Mouse (Mus musculus): ENCODE measurements around the gene Gm10392.

Gm10392 gene

DNA sequence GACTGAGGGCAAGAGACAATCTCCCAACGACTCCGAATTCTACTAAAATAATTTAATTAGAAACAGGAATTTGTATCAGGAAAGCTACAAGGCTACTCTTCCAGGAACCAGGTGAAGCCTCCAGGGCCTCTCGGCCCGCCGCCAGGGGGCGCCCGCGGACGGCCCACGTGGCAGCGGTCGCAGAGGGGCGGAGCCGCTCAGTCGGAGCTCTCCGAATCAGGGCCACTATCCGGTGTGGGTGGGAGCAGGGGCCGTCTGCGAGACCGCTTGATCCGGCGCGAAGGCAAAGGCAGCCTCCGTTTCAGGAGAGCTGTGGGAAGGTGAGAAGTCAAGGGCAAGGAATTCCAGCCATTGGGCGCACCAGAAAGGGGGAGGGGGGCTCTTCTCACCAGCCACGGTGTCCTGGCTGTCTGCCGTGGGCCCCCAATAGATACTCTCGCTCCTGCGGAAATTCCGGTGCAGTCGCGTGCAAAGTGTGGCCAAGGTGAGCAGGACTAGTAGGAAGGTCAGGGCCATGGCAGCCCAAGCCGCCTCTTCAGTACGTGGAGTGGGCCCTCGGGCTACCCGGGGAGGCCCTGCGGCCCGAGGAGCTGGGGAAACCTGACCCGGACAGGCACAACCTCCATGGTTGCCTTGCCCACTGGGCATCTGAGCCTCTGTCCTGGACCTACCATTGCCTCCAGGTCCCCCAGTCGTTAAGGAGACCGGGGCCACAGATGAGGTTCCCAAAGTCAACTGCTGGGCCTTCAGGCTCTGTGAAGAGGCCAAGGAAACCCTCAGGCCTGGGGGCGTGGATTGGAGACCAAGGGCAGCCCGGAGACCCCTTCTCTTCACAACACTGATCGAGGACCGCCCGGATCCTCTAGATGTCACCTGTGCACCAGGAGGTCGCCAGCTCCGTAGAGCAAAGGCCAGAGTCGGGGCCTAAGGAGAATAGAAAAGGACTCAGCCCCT lies 10.7 kb downstream of the Gm10392 start:
- DNase-seq, result peak; percentile 85 to 95

DNA sequence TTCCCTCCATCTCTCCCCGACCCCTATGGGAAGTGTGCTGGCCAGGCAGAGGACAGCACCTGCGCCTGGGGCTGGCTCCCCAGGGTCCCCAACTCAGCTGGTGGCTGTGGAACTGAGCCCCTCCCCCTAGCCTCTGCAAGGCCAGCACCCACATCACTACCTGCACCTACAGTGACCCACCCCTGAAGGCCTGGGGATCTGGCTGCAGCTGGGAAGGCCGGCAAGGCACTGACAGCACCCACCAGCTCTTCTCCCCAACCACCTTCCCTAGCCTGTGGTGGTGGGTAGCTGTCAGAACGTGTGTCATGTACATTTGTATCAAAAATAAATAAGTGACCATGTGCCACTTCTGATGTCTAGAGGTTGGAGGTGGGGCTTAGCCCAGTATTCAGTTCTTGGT lies 11.6 kb downstream of the Gm10392 start:
- DNase-seq, result no peak

DNA sequence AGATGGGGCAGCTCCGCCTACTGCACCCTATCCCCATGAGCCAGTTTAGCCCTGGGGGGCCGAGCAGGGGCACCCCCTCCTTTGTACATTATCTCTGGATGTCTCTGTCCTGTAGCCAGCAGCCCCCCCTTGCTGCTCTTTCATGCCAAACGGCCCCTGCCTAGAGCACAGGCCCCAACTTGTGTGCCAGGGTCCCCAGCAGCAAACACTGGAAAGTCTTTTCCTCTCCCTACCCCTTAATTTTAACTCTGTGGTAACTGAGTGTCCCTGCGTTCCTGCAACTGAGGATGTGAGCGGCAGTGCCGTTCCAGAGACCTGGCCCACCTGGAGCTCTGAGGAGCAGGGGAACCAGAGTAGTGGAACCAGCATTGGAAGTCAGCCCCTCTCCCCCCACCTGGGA lies 12.1 kb downstream of the Gm10392 start:
- no peak for DNase-seq

DNA sequence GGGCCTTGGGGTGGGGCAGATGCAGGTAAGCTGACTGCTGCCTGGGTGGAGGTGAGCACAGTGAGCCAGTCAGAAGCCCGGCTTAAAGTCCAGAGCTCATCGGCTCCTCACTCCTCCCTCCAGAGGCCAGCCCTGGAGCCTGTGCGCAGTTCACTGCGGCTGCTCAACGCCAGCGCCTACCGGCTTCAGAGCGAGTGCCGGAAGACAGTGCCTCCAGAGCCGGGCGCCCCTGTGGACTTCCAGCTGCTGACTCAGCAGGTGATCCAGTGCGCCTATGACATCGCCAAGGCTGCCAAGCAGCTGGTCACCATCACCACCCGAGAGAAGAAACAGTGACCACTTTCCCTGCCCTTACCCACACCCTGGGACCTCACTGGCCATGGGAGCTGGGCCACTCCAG lies 12.7 kb downstream of the Gm10392 start:
- peak; percentile 82 to 86 for DNase-seq

DNA sequence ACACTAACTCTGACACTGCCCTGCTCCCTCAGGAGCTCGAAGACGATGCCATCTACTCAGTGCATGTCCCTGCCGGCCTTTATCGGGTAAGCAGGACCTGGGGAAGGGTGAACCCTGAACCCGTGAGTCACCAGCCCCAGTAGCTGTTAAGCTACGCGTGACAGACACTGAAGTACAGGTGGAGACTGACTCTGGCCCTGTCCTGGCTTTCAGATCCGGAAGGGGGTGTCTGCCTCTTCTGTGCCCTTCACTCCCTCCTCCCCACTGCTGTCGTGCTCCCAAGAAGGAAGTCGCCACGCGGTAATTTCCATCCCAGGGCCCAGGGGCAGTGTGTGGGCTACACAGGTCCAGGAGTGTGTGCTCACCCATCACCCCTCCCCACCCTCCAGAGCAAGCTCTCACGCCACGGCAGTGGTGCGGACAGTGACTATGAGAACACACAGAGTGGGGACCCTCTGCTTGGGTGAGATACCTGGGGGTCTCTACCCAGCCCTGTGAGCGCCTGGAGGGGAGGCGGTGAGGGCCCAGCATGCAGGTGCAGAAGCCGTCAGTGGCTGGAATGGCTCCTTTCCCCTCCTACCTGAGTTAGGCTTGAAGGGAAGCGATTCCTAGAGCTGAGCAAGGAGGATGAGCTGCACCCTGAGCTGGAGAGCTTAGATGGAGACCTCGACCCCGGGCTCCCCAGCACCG lies 13.6 kb downstream of the Gm10392 start:
- no peak for DNase-seq

DNA sequence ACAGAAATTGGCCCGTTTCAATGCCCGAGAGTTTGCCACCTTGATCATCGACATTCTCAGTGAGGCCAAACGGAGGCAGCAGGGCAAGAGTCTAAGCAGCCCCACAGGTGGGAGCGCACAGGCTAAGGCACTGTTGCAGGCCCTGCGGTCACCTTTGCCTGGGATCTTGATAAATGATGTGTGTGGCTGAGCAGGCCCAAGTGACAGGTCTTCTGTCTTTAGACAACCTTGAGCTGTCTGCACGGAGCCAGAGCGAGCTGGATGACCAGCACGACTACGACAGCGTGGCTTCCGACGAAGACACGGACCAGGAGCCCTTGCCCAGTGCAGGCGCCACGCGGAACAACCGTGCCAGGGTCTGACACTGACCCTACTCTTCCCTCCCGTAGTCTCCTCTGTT lies 14.6 kb downstream of the Gm10392 start:
- no peak for DNase-seq

DNA sequence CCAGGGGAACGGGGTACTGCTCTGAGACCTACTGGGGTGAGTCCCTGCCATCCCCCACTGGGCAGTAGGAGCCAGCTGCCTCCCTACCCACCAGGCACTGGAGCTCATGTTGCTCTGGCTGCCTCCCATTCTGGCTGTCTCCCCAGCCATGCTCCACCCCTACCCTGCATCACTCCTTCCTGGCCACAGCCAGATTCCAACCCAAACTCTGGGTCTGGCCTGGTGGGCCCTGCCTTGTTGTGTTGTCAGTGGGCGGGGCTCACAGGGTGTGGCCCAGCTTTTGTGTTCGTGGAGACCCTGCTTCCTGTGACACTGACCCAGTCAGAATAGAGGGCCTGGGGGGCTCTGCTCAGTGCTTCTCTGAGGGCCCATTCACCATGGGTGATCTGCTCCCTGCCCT lies 15.5 kb downstream of the Gm10392 start:
- DNase-seq, result no peak

DNA sequence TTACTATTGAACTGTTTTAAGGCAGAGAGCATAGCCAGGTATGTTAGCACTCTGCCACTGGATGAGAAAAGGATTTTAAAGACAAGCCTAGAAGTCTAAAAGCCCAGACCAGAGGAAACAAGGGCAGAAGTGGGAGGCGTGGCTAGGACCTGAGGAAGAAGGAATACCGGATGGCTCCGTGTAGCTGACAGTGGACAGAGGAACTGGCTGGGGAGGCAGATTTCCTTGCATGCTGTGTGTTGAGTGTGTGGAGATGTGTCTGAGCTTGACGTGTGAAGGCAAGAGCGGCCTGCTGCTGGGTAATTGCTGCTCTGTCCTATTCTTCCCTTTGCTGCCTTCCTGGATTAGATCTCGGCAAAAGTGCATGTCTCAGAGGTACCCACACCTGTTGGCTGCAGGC lies 16.5 kb downstream of the Gm10392 start:
- DNase-seq, result no peak

DNA sequence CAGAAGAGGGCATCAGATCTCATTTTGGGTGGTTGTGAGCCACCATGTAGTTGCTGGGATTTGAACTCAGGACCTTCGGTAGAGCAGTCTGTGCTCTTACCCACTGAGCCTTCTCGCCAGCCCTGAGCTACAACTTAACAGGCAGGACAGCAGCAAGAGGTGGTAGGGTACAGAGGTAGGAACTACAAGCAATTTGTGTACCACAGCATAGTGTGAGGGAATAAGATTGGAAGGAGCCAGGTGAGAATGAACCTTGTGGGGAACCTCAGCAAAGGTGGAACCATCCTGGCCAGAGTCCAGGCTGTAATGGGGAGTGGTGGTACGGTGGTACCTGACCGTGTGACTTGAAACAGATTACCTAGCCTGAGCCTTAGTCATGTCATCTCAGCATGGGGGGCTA lies 17.0 kb downstream of the Gm10392 start:
- no peak for DNase-seq

DNA sequence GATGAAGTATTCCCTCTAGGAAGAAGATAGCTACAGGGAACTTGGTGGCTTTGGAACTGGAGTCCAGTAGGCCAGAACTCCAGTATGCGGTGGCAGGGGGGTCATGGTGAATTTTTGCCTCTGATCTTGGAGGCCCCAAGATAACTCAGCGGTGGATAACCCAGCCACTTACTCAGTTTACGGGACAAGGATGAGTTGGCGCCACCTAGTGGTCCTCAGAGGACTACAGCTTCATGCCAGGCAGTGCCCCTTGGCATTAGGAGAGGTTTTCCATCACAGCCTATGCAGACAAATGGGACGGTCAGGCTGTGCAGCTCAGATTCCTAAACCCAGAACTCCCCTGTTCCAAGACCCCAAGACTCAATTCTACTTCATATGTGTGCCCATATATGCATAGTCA lies 17.6 kb downstream of the Gm10392 start:
- peak; percentile 80 to 89 for DNase-seq

DNA sequence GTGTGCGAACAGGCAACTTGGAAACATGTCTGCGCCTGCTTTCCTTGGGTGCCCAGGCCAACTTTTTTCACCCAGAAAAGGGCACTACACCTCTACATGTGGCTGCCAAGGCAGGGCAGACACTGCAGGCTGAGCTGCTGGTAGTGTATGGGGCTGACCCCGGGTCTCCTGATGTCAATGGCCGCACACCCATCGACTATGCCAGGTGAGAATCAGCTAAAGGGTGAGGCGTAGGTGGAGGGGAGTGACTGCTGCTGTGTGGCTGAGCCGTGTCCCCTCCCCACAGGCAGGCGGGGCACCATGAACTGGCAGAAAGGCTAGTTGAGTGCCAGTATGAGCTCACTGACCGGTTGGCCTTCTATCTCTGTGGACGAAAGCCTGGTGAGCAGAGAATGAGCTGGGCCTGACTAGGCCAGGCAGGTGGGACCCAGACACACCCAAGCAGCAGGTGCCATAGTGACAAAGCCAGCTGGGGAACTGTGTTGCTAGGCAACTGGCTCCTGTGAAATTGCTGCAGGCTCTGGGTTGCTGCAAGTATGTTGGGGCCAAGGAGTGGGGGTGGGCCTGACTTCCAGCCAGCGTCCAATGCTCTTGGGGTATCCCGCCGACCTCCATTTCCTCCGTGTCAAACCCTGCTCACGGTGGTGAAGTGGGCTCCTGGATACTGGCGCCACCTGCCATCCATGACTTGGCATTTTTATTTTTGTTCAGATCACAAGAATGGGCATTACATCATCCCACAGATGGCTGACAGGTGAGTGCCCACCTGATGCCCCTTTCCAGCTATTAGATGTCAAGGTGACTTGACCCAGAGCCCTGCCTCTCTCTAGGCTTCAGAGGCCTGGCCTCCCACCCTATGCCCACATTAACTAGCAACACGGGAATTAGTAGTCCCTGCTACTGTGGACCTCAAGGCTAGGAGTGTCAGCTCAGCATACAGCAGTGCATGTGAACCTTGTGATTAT lies 18.4 kb downstream of the Gm10392 start:
- DNase-seq, result no peak

DNA sequence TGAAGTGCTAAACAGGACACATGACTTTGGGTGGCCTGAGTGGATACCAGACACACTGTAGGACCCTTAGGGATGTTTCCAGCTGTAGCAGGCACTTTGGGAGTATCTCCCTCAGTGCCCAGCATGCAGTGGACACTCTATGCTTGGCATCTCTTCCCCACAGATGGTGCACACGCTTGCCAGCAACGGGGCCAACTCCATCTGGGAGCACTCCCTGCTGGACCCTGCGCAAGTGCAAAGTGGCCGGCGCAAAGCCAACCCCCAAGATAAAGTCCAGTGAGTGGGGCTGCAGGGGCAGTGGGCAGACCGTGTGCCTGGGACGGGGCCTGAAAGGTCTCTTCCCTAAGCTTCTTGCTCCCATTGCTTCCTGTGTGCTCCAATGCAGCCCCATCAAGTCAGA lies 19.6 kb downstream of the Gm10392 start:
- no peak for DNase-seq

DNA sequence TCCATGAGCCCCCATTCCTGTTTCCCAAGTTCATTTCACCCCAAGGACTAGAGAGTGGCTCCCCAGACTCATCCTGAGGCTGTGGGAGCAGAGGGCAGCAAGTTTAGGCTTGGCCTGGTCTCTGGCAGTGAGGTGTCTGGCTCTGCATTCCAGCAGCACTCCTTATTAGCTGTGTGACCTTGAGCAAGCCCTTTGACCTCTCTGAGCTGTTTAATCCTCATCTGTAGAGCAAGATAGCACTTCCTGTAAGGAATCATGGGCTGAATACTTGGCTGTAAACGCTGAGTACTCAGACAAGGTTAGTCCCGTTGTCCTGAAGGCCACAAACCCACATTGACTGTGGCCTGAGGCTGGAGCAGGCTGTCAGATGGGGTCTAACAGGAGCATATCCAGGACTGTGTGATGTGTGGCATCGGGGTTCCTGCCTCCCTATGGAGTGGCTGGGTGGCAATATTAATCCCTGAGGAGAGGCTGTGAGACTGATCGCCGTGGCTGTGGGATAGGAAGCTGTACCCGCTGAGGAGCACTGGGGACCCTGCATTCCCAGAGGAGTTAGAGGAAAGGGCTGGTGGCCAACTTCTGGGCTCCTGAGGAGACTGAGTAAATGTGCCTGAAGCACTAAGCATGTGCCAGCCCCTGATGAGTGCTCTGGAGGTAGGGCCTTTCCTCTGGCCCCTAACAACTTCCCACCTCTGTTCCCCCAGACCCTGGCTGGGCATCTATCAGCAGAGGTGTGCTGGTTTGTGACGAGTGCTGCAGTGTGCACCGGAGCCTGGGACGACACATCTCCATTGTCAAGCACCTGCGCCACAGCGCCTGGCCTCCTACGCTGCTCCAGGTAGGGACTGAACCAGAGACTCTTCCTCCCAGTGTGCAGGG lies 20.5 kb downstream of the Gm10392 start:
- no peak for DNase-seq

DNA sequence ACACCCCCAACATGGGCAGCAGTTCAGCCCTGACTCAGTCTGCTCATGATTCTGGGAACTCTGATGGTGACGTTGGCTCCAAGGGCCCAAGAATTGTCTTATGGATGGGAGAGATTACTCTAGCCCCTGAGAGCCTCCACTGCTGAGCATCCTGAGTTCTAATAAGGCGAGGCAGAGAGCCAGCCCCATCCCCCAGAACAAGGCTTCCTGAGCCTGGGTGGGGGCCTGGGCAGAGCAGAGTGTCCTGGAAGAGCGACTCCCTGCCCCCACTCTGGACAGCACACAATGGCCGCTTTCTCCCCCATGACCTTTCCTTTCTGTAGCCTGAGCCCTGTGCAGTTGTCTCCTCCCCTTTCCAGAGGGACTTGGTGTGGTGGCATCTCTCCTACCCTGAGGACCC lies 21.1 kb downstream of the Gm10392 start:
- DNase-seq, result peak; percentile 63 to 70

DNA sequence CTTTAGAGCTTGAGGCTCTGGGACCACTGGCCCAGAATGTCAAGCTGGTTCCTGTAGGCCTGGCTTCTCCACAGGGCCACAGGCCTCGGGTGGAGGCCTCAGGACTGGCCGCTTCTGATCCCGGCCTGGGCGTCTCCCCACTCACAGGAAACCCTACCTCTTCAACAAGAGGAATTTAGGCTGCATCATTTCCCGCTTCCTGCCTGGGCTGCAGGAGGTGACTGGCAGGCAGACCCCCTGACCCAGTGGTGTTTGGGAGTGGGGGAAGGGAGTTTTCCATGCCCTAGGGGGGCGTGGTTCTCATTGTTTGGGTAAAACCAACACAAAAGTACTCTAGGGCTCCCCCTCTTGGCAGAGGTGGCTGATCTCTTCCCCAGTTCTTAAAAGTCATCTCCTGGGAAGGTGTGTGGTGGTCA lies 21.6 kb downstream of the Gm10392 start:
- peak; percentile 86 to 89 for DNase-seq

DNA sequence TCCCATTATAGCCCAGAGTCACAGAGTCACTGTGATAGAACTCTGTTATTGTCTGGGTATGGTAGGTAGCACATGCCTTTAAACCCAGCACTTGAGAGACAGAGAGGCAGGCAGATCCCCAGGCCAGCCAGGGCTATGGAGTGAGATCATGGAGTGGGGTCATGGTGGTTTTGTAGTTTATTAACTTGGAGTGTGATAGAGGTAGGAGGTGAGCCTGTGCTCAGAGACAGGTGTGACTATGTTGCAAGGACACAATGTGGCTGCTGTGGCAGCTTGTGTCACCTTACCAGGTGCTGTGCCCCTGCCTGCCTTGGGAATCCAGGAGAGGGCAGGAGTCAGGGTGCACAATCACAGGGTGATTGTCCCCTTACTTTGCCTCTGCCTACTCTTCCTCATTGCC lies 23.5 kb downstream of the Gm10392 start:
- DNase-seq, result no peak

DNA sequence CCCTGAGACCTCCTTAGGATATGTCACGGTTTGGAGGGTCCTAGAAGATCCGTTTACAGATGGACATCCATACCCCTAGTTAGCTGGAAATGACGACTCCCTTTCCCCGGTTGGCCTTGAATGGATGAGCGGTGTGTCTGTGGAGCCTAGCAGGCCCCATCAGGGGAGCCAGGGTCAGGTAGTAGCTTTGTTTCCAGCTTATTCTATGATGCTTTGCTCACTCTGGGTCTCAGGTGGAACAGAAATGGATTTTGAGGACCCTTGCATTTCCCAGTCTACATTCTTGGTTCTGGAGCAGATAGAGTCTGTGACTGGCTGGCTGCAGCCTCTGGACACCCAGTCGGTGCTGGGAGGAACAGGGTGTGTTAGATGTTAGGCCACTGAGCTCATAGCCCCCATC lies 24.2 kb downstream of the Gm10392 start:
- DNase-seq, result no peak

DNA sequence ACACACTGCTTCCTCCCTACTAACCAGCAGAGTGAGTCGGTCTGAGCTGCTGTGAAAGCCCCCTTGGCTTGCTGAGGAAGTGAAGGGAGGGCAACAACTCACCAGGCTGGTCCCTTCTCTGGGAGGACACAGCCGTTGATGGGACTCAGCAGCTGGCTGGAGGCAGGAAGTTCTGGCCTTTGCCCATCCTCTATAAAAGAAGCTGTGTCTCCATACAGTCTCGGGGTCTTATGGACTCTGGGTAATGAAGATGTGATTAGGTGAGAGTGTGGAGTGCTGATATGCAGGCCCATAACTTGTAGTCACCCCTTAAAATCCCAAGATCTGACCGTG lies 24.7 kb downstream of the Gm10392 start:
- DNase-seq, result no peak

DNA sequence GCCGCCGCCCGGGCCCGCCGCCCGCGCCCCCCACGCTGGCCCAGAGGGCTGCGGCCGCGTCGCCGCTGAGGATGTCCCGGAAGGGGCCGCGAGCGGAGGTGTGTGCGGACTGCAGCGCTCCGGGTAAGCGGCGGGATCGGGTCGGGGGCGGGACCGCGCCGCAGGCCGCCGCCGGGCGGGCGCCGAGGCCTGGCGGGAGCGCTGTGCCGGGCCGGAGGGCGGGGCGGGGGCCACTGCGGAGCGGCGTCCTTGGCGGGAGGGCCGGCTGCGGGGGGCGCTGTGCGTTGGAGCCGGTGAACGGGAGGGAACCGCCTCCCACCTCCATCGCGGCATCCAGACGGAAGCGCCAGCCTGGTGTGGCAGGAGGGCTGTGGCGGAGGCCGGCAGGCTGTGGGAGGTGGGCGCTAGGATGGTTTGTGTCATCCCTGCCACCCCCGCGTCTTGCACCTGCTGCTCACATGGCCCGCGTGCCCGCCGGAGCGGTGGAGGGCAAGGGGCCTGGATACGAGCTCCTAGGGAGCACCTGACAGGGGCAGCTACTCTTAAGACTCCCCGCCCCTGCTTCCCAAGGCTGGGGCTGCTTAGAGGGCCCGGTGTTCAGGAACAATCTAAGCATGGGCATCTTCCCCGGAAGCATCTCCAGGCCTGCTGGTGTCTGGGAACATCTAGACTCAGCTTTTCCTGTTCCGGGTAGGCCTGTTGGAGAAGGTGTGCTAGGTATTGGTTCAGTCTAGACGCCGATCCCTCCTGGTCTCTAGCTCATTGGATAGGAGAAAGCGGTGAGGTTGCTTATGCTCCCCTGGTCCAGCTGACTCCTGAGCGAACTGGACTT lies 25.3 kb downstream of the Gm10392 start, which contains the start of gene Git1:
TSS of gene Git1 (plus strand) at position 51 of the 832 bp plus-strand sequence.
- DNase-seq, result peak in 1 of 2 experiments; percentile 76

DNA sequence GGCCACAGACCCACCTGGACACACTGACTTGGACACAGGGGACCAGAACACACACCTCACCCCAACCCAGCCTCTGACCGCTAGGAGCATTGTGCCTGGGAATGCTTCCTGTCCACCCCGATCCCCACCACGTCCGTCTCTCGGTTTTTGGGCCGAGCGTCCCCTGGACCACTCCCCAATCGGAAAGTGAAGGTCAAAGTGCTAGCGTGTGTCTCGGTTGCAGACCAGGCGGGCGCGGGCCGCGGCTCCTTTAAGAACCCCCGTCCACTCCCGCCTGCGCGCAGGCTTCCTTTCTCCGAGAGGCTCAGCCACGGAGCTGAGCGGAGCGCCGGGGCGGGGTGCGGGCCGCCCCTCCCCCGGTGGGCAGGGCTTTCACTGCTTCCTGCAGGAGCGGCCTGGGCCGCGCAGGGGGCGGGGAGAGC lies 26.1 kb downstream of the Gm10392 start:
- peak; percentile 96 to 98 for DNase-seq

DNA sequence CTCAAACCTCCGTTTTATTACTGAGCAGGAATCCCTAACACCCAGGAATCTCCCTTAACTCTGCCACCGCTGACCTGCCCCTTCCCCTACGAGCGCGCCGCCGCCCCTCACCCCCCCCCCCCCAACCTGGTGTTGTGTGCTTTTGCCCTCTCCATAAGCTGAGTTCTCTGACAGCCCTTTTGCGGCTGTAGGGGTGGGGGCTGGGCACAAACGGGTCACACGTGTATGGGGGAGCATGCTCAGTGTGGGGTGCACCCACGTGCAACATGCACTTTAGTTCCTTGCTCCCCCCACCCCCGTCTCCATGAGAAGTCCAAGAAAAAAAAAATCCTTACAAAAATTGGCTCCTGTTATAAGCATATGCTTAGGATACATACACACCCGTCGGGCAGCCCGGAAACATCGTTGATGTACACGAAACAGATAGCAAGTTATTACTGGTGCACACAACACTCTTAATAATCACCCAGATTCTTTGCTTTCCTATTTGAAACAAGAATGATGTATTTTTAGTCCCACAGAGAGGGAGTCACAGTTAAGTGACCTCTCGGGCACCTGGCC lies 26.6 kb downstream of the Gm10392 start:
- DNase-seq, result peak in 1 of 2 experiments; percentile 58

All from kidney, postnatal 36 days (tissue).